ENCODE assay signal across 8 mouse cellular contexts in the genomic region with DNA sequence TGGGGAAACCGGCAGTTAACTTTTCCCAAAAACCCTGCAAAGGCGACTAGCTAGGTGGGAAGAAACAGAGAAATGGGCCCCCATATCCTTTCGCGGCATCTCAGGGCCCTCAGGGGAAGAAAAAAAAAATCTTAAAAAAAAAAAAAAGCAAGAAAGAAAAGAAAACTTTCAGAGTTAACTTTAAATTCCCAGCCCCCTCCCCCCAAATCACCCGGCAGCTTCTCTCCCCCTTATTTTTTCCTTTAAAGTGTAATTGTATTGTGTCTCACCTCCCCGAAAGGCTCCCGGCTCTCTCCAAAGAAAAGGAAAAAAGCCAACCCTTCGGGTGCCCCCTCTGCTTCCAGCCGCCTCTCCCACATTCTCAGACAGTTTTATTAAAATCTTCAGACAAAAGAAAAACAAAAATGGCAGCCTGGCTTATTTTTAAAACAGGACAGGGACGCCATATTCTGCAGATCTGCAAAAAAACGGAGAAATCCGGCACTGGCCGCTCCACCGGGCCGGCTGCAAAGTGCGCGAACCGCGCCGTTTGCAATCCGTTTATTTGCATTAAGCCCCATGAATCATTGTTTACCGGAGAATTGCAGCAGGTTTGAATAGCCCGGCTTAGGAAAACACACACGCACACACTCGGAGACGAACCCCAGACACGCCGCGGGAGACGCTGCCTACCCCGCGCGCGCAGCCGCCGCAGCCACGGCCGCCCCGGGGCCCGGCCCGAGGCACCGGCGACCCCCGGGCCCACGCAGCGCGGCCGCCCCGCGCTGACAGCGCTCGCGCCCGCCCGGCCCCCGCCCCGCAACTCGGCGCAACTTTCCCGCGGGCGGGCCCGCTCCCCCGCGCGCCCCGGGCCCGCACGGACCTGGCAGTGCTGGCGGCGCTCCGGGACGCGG. TPM values are rescaled to one million over a fixed set of nuclear protein-coding genes. Genes with fewer than 3 reads are reported as not detected.
DNase-seq lines count a peak whose midpoint lies in the region; ATAC-seq and TF ChIP-seq lines count a peak whose summit lies in the region.

No protein-coding gene starts in this region.

- ATAC-seq in hindbrain, embryonic 11.5 days (ENCODE audit: low FRiP score), result no peak
- ATAC-seq in limb, embryonic 13.5 days (ENCODE audit: low FRiP score, low read depth), result no peak
- ATAC-seq in midbrain, embryonic 15.5 days (replicated peaks), result no peak

- peak overlapping the region; percentile 39 for H3K27ac ChIP-seq in MEL (ENCODE audit: control insufficient read depth, low read depth, low read length)
- peak overlapping the region; percentile 98 for H3K27ac ChIP-seq in hindbrain, embryonic 11.5 days (ENCODE audit: low read depth, low read length)
- peak overlapping the region; percentile 99 for H3K27ac ChIP-seq in limb, embryonic 13.5 days
- peak overlapping the region; percentile 95 for H3K27ac ChIP-seq in midbrain, embryonic 15.5 days

- WGBS in hindbrain, embryonic 11.5 days, result under 1% methylated on average over 51 of the region's 74 CpGs
- WGBS in limb, embryonic 13.5 days, result under 1% methylated on average over 58 of the region's 74 CpGs
- under 1% methylated on average over 72 of the region's 74 CpGs for WGBS in midbrain, embryonic 15.5 days

- H3K36me3 ChIP-seq in MEL (ENCODE audit: control insufficient read depth in 1 of 2, insufficient read depth in 2 of 2, low read length in 2 of 2), result peaks cover 0 to 19% of the 10 kb centered on the region in 2 experiments; a peak in 2 of 4 replicates
- no peaks in the 10 kb centered on the region for H3K36me3 ChIP-seq in hindbrain, embryonic 11.5 days (ENCODE audit: control insufficient read depth, insufficient read depth, low read length)
- peaks cover 6% of the 10 kb centered on the region for H3K36me3 ChIP-seq in limb, embryonic 13.5 days
- no peaks in the 10 kb centered on the region for H3K36me3 ChIP-seq in midbrain, embryonic 15.5 days (replicated peaks)

- no peaks in the 10 kb centered on the region for H3K27me3 ChIP-seq in MEL (ENCODE audit: control insufficient read depth in 1 of 2, insufficient read depth in 2 of 2, low read length in 2 of 2)
- H3K27me3 ChIP-seq in hindbrain, embryonic 11.5 days (ENCODE audit: control insufficient read depth, insufficient read depth, low read length), result no peaks in the 10 kb centered on the region
- H3K27me3 ChIP-seq in limb, embryonic 13.5 days, result no peaks in the 10 kb centered on the region
- no peaks in the 10 kb centered on the region for H3K27me3 ChIP-seq in midbrain, embryonic 15.5 days (replicated peaks)

- H3K4me2 ChIP-seq in hindbrain, embryonic 11.5 days (replicated peaks; ENCODE audit: low read depth, low read length), result peak overlapping the region; percentile 83
- peak overlapping the region; percentile 99 for H3K4me2 ChIP-seq in limb, embryonic 13.5 days (replicated peaks)
- H3K4me2 ChIP-seq in midbrain, embryonic 15.5 days, result peak overlapping the region; percentile 77

- intact Hi-C loops in heart, postnatal 25 days (cut with DNase I), result no loop called here

- no peak for TF ChIP-seq RAD21 in MEL (IDR thresholded peaks at IDR 0.05; ENCODE audit: low read depth, low read length)

- H3K9ac ChIP-seq in MEL (ENCODE audit: control insufficient read depth, low read depth, low read length, poor library complexity, severe bottlenecking), result peak overlapping the region; percentile 90
- H3K9ac ChIP-seq in hindbrain, embryonic 11.5 days (ENCODE audit: low read depth, low read length), result peak overlapping the region; percentile 99
- H3K9ac ChIP-seq in limb, embryonic 13.5 days, result peak overlapping the region; percentile 100
- peak overlapping the region; percentile 94 for H3K9ac ChIP-seq in midbrain, embryonic 15.5 days

- 0 out of 4 replicates have a peak, but pooled peaks of 1 of the 2 experiments have one; percentile 33 for TF ChIP-seq POLR2A in MEL (IDR thresholded peaks at IDR 0.05; ENCODE audit: control insufficient read depth in 1 of 2, insufficient read depth in 1 of 2, low read depth in 1 of 2, low read length in 2 of 2, poor library complexity in 1 of 2)

- TF ChIP-seq CTCF in MEL (IDR thresholded peaks at IDR 0.05 in 2 of 3, conservative IDR thresholded peaks at IDR 0.05 in 1 of 3; ENCODE audit: control insufficient read depth in 1 of 3, insufficient read depth in 1 of 3, low read depth in 2 of 3, low read length in 3 of 3, poor library complexity in 1 of 3, severe bottlenecking in 1 of 3), result no peak

- peaks cover 15% of the 10 kb centered on the region for H3K79me2 ChIP-seq in MEL (ENCODE audit: control insufficient read depth, insufficient read depth, low read length, poor library complexity)

- peak; percentile 24 to 60 for DNase-seq in heart, adult 18-20 months
- no peak for DNase-seq in heart, postnatal 25 days (ENCODE audit: low spot score)
- DNase-seq in MEL (ENCODE audit: low read depth, low spot score), result peak; percentile 64
- peak; percentile 54 for DNase-seq in embryo, embryonic 9.5 days (ENCODE audit: extremely low spot score)
- DNase-seq in hindbrain, embryonic 11.5 days (ENCODE audit: low spot score), result peak; percentile 63
- peak; percentile 60 for DNase-seq in urinary bladder, adult 2 months (ENCODE audit: low spot score)

- H3K4me1 ChIP-seq in MEL (ENCODE audit: control insufficient read depth in 1 of 2, insufficient read depth in 2 of 2, low read length in 2 of 2), result peaks cover 8 to 30% of the 10 kb centered on the region in 2 experiments
- H3K4me1 ChIP-seq in hindbrain, embryonic 11.5 days (replicated peaks; ENCODE audit: control insufficient read depth, insufficient read depth, low read length), result peaks cover 13% of the 10 kb centered on the region
- H3K4me1 ChIP-seq in limb, embryonic 13.5 days, result peaks cover 53% of the 10 kb centered on the region
- peaks cover 45% of the 10 kb centered on the region for H3K4me1 ChIP-seq in midbrain, embryonic 15.5 days

- peak in 1 of 2 experiments; percentile 46; a peak in 1 of 4 replicates for TF ChIP-seq EP300 in MEL (IDR thresholded peaks at IDR 0.05; ENCODE audit: low read depth in 1 of 2, low read length in 2 of 2)

- peak overlapping the region; percentile 78 to 85 for H3K4me3 ChIP-seq in MEL (ENCODE audit: control insufficient read depth in 1 of 2, insufficient read depth in 1 of 2, low read depth in 2 of 2, low read length in 2 of 2)
- H3K4me3 ChIP-seq in hindbrain, embryonic 11.5 days (ENCODE audit: low read depth, low read length), result peak overlapping the region; percentile 78
- H3K4me3 ChIP-seq in limb, embryonic 13.5 days, result peak overlapping the region; percentile 86
- peak overlapping the region; percentile 72 for H3K4me3 ChIP-seq in midbrain, embryonic 15.5 days

- no peaks in the 10 kb centered on the region for H3K9me3 ChIP-seq in MEL (replicated peaks; ENCODE audit: insufficient read depth, low read length)
- H3K9me3 ChIP-seq in hindbrain, embryonic 11.5 days (ENCODE audit: control insufficient read depth, low read length), result no peaks in the 10 kb centered on the region
- no peaks in the 10 kb centered on the region for H3K9me3 ChIP-seq in limb, embryonic 13.5 days
- H3K9me3 ChIP-seq in midbrain, embryonic 15.5 days, result no peaks in the 10 kb centered on the region

TF ChIP-seq in MEL, 35 proteins besides CTCF, POLR2A, EP300 and RAD21:
- TF ChIP-seq MYC (IDR thresholded peaks at IDR 0.05; ENCODE audit: low read depth, low read length) (no peak), MAFK (IDR thresholded peaks at IDR 0.05; ENCODE audit: borderline replicate concordance, low read depth, low read length) (no peak), POLR2AphosphoS5 (IDR thresholded peaks at IDR 0.05; ENCODE audit: borderline replicate concordance, low read depth, low read length) (no peak), ETS1 (IDR thresholded peaks at IDR 0.05; ENCODE audit: low read depth, low read length) (no peak), TBP (IDR thresholded peaks at IDR 0.05; ENCODE audit: low read depth, low read length) (no peak), CHD1 (IDR thresholded peaks at IDR 0.05; ENCODE audit: low read depth, low read length) (peak; percentile 33; the same call in 1 of the 2 replicates), SIN3A (IDR thresholded peaks at IDR 0.05; ENCODE audit: low read length) (no peak), MAZ (IDR thresholded peaks at IDR 0.05; ENCODE audit: low read depth, low read length) (0 out of 2 replicates have a peak, but pooled peaks have one; percentile 26), NRF1 (IDR thresholded peaks at IDR 0.05; ENCODE audit: insufficient read depth, low read depth, low read length, poor library complexity, severe bottlenecking) (no peak), HCFC1 (IDR thresholded peaks at IDR 0.05; ENCODE audit: low read depth, low read length) (no peak), ZNF384 (IDR thresholded peaks at IDR 0.05; ENCODE audit: low read depth, low read length) (peak; percentile 60), TCF12 (IDR thresholded peaks at IDR 0.05; ENCODE audit: low read depth, low read length) (no peak), GABPA (IDR thresholded peaks at IDR 0.05; ENCODE audit: low read depth, low read length) (no peak), MEF2A (IDR thresholded peaks at IDR 0.05; ENCODE audit: extremely low read depth, insufficient replicate concordance, low read depth, low read length, poor library complexity, severe bottlenecking) (no peak), POLR2AphosphoS2 (IDR thresholded peaks at IDR 0.05; ENCODE audit: low read length) (no peak)
TF ChIP-seq in MEL: peak in this region for 3.

RNA-seq across cellular contexts. Expression of gene Zfp362, which starts 0.4 kb away (rescaled TPM):
- total RNA-seq in heart, adult 18-20 months (2021), result 1 to 10 TPM; 9.9 TPM
- 10 to 100 TPM; 12.8 to 13.0 TPM for total RNA-seq in heart, postnatal 25 days (2021)
- total RNA-seq in MEL (2012; rRNA removed), result 2.4 and 2.7 TPM in 2 replicates
- polyA plus RNA-seq in MEL (2012; ENCODE audit: insufficient read depth in 1 of 2, insufficient read length in 2 of 2, low read depth in 1 of 2, low replicate concordance in 2 of 2, missing spikeins in 1 of 2), result 10 to 100 TPM in 1 of 2 experiments, not detected in 1; 30.1 TPM
- polyA plus RNA-seq in hindbrain, embryonic 11.5 days (2014; fragmentation: Nextera tagmentation; extraction: Ambion mirVana), result 29.5 and 30.4 TPM in 2 replicates
- polyA plus RNA-seq in limb, embryonic 13.5 days (2015; fragmentation: Nextera tagmentation; extraction: Ambion mirVana), result 48.9 and 50.3 TPM in 2 replicates
- 40.1 and 42.2 TPM in 2 replicates for polyA plus RNA-seq in midbrain, embryonic 15.5 days (2015; fragmentation: Nextera tagmentation; extraction: Ambion mirVana)
- polyA plus RNA-seq in urinary bladder, adult 2 months (2012; rRNA removed), result 14.0 and 24.4 TPM in 2 replicates

RNA-seq across cellular contexts. Expression of gene A3galt2, which starts 50.2 kb away (rescaled TPM):
- under 1 TPM; 0.13 to 0.32 TPM for total RNA-seq in heart, adult 18-20 months (2021)
- under 1 TPM in 1 of 2 experiments, not detected in 1; 0.14 TPM for total RNA-seq in heart, postnatal 25 days (2021)
- total RNA-seq in MEL (2012; rRNA removed), result not detected in 2 replicates
- under 1 TPM in 1 of 2 experiments, not detected in 1; 0.06 TPM for polyA plus RNA-seq in MEL (2012; ENCODE audit: insufficient read depth in 1 of 2, insufficient read length in 2 of 2, low read depth in 1 of 2, low replicate concordance in 2 of 2, missing spikeins in 1 of 2)
- polyA plus RNA-seq in hindbrain, embryonic 11.5 days (2014; fragmentation: Nextera tagmentation; extraction: Ambion mirVana), result 0.42 and 0.51 TPM in 2 replicates
- polyA plus RNA-seq in limb, embryonic 13.5 days (2015; fragmentation: Nextera tagmentation; extraction: Ambion mirVana), result 0.09 and 0.15 TPM in 2 replicates
- 0.28 and 0.34 TPM in 2 replicates for polyA plus RNA-seq in midbrain, embryonic 15.5 days (2015; fragmentation: Nextera tagmentation; extraction: Ambion mirVana)
- polyA plus RNA-seq in urinary bladder, adult 2 months (2012; rRNA removed), result 0.28 and 0.33 TPM in 2 replicates

Comparison
In these comparisons a context has a peak if more than half of its experiments do, and no peak if none do; other contexts are left out.
1. H3K27ac ChIP-seq: peak in every context shown above with its lines; median percentile 99 in limb, embryonic 13.5 days; 98 in hindbrain, embryonic 11.5 days; 95 in midbrain, embryonic 15.5 days; 39 in MEL.